Mouse (Mus musculus) G1E (cell line): Measurements from ENCODE around the gene Acot3. TPM values are rescaled to one million over a fixed set of nuclear protein-coding genes. Genes with fewer than 3 reads are reported as not detected.

Experiments
- ATAC-seq: 2 replicates; pipeline ENCODE4 v1.8.0; 2016; ENCODE audit warnings: mild to moderate bottlenecking; ENCODE audit not compliant: insufficient number of reproducible peaks, poor library complexity, low FRiP score, severe bottlenecking; ENCODE audit errors: extremely low read depth
- DNase-seq: peaks from one replicate; pipeline ENCODE4 v3.0.0; 2012; ENCODE audit warnings: low spot score
- H3K27me3 ChIP-seq: 2 replicates; pipeline ENCODE4 v1.6.1; 2012; ENCODE audit warnings: mild to moderate bottlenecking, low read length, inconsistent platforms; ENCODE audit not compliant: insufficient read depth
- H3K36me3 ChIP-seq: replicated peaks from 2 replicates; pipeline ENCODE3; 2012; ENCODE audit warnings: mild to moderate bottlenecking, inconsistent platforms
- H3K4me1 ChIP-seq: 2 replicates; pipeline ENCODE4 v1.6.1; 2012; ENCODE audit warnings: low read depth, low read length, inconsistent platforms, mixed read lengths; ENCODE audit not compliant: insufficient read depth
- H3K4me3 ChIP-seq: 2 replicates; pipeline ENCODE4 v1.5.1; 2012; ENCODE audit warnings: low read depth, mild to moderate bottlenecking, inconsistent platforms, low read length, moderate library complexity, mixed read lengths
- H3K9me3 ChIP-seq: replicated peaks from 2 replicates; pipeline ENCODE4 v1.6.1; 2012; ENCODE audit warnings: inconsistent platforms
- CTCF ChIP-seq: IDR thresholded peaks from 2 replicates; pipeline ENCODE4 v1.5.1; 2012; ENCODE audit warnings: low read depth, low read length, inconsistent platforms, mixed read lengths
- GATA1 ChIP-seq: IDR thresholded peaks from 2 replicates; pipeline ENCODE4 v1.6.1; 2012; ENCODE audit warnings: borderline replicate concordance, low read length, inconsistent platforms, mixed read lengths
- GATA2 ChIP-seq: IDR thresholded peaks from 2 replicates; pipeline ENCODE4 v1.6.1; 2012; ENCODE audit warnings: low read depth, low read length, inconsistent platforms, borderline replicate concordance
- POLR2AphosphoS5 ChIP-seq: IDR thresholded peaks from 2 replicates; pipeline ENCODE4 v1.6.1; 2012; ENCODE audit warnings: low read depth, low read length, inconsistent platforms; ENCODE audit not compliant: insufficient replicate concordance
- TAL1 ChIP-seq: conservative IDR thresholded peaks from 2 replicates; pipeline ENCODE4 v1.6.1; 2012; ENCODE audit warnings: low read depth, low read length, inconsistent platforms, mixed read lengths
- polyA plus RNA-seq: library from polyadenylated mRNA; stranded (reverse); fragments of >175 nt; gene quantifications from 2 replicates; pipeline ENCODE4 v1.2.3, GENCODE M21; 2012
- total RNA-seq, 2 experiments: library from RNA; stranded (forward) in 1 of 2; stranded (reverse) in 1 of 2; fragments of 200-1000 nt in 1 of 2; fragments of >200 nt in 1 of 2; fragmentation: Nextera tagmentation in 1 of 2; gene quantifications; 2 replicates each; pipeline ENCODE4 v1.2.3; 2014 to 2017

Acot3 gene
- total and polyA plus RNA-seq, 3 experiments = 0.03 TPM; not detected in 2

GRCm38 (mm10) chr12:84062336-84062735 lies 10.4 kb downstream of the Acot3 start:
- H3K27me3 ChIP-seq = peaks cover 37% of the 10 kb centered on the region
- peaks cover 3% of the 10 kb centered on the region for H3K4me1 ChIP-seq
- ATAC-seq (no peak), DNase-seq (no peak)
- no peaks in the 10 kb centered on the region for H3K36me3 ChIP-seq
- TF ChIP-seq GATA2 (no peak), GATA1 (no peak), POLR2AphosphoS5 (no peak), CTCF (no peak), TAL1 (no peak)
- H3K4me3 ChIP-seq = no peak overlapping the region
- peaks cover 3% of the 10 kb centered on the region; the same call in 1 of the 2 replicates for H3K9me3 ChIP-seq

GRCm38 (mm10) chr12:84063228-84063627 lies 11.3 kb downstream of the Acot3 start:
- peaks cover 38% of the 10 kb centered on the region for H3K27me3 ChIP-seq
- H3K9me3 ChIP-seq = peaks cover 3% of the 10 kb centered on the region; the same call in 1 of the 2 replicates
- H3K4me3 ChIP-seq = no peak overlapping the region
- no peak for TF ChIP-seq TAL1
- TF ChIP-seq GATA1 = no peak
- TF ChIP-seq POLR2AphosphoS5 = no peak
- no peak for TF ChIP-seq GATA2
- no peak for TF ChIP-seq CTCF
- H3K36me3 ChIP-seq = no peaks in the 10 kb centered on the region
- H3K4me1 ChIP-seq = peaks cover 3% of the 10 kb centered on the region
- DNase-seq (no peak), ATAC-seq (no peak)

DNA sequence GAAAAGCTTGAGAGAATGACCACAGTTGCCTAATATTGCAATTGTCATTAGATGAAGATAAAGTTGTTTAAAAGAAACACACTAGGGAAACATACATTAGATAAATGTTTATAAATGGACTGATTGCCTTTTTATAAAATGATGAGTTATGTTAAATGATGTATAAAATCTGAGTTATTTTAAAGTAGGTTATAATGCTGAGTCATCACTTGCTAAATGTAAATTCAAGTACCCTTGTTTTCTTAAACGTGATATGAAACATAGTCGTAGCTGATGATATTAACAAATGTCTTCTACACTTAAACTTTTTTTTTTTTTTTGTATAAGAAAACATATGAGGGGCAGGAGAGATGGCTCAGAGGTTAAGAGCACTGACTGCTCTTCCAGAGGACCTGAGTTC lies 11.9 kb downstream of the Acot3 start:
- peaks cover 3% of the 10 kb centered on the region for H3K4me1 ChIP-seq
- H3K4me3 ChIP-seq = no peak overlapping the region
- H3K27me3 ChIP-seq = peaks cover 36% of the 10 kb centered on the region
- H3K36me3 ChIP-seq = no peaks in the 10 kb centered on the region
- no peak for DNase-seq
- ATAC-seq = no peak
- peaks cover 3% of the 10 kb centered on the region; the same call in 1 of the 2 replicates for H3K9me3 ChIP-seq
- TF ChIP-seq GATA2 (no peak), POLR2AphosphoS5 (no peak), GATA1 (no peak), TAL1 (no peak), CTCF (no peak)

GRCm38 (mm10) chr12:84064621-84065020 lies 12.7 kb downstream of the Acot3 start:
- TF ChIP-seq GATA1 (no peak), TAL1 (no peak), POLR2AphosphoS5 (no peak), CTCF (no peak), GATA2 (no peak)
- Histone ChIP-seq H3K27me3 (peaks cover 37% of the 10 kb centered on the region), H3K9me3 (peaks cover 3% of the 10 kb centered on the region; the same call in 1 of the 2 replicates), H3K4me3 (no peak overlapping the region), H3K36me3 (no peaks in the 10 kb centered on the region), H3K4me1 (peaks cover 3% of the 10 kb centered on the region)
- ATAC-seq = no peak
- DNase-seq = no peak

DNA sequence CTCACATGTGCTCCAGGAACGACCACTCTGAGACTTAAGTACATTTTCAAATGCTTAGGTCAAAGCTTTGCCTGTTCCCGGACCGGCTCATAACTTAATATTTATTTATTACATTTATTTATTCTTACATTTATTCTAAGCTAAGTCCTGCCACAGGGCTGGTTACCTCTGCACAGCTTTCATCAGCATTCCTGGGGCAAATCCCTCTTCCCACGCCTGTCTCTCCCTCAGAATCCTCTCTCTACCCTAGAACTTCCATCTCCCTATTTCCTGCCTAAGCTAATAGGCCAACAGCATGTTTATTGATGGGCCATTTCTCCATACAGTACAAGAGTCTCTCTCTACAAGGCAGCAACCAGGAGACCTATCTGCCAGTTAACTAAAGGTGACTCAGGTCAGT lies 15.8 kb downstream of the Acot3 start:
- H3K4me3 ChIP-seq = no peak overlapping the region
- H3K36me3 ChIP-seq = no peaks in the 10 kb centered on the region
- DNase-seq (no peak), ATAC-seq (no peak)
- H3K4me1 ChIP-seq = no peaks in the 10 kb centered on the region
- H3K27me3 ChIP-seq = peaks cover 33% of the 10 kb centered on the region
- TF ChIP-seq POLR2AphosphoS5 (no peak), TAL1 (no peak), GATA2 (no peak), CTCF (no peak), GATA1 (no peak)
- H3K9me3 ChIP-seq = peaks cover 3% of the 10 kb centered on the region; the same call in 1 of the 2 replicates

GRCm38 (mm10) chr12:84068296-84068695 lies 16.4 kb downstream of the Acot3 start:
- Histone ChIP-seq H3K4me3 (no peak overlapping the region), H3K9me3 (no peaks in the 10 kb centered on the region), H3K36me3 (no peaks in the 10 kb centered on the region), H3K4me1 (no peaks in the 10 kb centered on the region), H3K27me3 (peaks cover 33% of the 10 kb centered on the region)
- DNase-seq = no peak
- TF ChIP-seq GATA1 (no peak), POLR2AphosphoS5 (no peak), CTCF (no peak)
- no peak for ATAC-seq
